Mouse (Mus musculus): ENCODE data around the gene Uchl3.

The Uchl3 gene

DNA sequence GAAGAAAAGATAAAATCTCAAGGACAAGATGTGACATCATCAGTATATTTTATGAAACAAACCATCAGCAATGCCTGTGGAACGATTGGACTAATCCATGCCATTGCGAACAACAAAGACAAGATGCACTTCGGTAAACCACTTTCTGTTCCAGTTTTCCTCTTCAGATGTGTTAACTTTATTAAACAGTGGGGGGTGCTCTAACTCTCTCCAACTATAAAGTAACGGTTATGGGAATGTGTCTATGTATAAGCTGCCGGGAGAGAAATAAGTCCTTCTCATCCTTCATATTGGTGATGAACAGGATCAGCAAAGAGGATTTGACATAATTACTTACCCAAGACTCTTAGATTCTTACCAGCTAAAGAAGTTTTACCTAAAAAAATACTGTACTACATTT, 12.8 kb downstream of the Uchl3 start:
- DNase-seq (ENCODE audit: low spot score in 2 of 2): no peak

DNA sequence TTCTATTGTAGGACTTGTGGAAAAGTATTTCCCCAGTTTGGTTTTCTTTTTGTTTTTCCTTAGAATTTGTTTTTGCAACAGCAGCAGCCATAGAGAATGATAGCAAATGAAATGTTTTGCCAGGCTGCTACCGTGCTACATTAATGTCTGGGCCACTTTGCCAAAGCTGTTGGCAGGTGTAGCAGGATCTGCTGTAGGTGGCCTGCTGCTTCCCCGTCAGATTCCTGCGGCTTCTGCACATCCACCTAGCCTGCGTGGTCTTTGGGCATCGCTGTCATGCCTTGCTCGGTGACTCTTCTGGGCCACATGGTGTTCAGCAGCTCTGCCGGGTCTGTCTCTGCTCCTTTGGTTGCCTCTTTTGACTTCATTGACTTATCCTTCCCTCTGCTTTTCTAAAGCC, 14.9 kb downstream of the Uchl3 start:
- DNase-seq (ENCODE audit: low spot score in 2 of 2): no peak

DNA sequence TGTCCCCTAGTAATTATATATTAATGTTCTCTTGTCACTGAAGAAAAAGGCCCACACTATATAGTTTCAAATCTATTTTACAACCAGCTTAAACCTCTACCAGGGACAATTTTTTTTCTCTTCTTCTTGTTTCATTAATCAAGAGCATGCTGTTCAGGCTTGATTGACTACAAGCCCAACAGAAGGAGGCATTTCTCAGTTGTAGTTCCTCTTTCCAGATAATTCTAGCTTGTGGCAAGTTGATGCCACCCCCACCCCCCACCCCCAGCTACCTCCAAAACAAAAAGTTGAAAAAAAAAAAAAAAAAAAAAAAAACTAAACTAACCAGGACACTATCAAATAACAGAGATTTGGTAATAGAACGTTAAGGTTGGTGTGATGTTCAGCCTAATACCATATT, 18.5 kb downstream of the Uchl3 start:
- DNase-seq (ENCODE audit: low spot score in 2 of 2): no peak

DNA sequence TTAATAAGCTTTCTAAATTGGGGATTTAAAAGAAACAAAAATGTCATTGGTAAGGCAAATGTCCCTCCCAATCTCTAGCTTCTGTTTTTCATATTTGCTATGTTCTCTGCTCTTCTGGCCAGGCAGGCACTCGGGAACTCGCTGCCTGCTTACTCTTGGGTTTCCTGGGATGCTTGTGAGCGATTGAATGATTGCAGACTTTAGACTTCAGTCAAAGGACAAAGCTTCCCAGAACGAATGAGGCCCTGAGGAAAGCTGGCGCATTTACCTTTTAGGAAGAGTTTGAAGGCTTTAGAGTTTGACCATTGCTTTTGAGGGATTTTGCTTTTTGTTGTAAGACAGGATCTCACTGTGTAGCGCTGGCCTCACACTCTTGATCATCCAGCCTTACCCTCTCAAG, 33.9 kb downstream of the Uchl3 start:
- no peak for DNase-seq (ENCODE audit: low spot score in 2 of 2)

DNA sequence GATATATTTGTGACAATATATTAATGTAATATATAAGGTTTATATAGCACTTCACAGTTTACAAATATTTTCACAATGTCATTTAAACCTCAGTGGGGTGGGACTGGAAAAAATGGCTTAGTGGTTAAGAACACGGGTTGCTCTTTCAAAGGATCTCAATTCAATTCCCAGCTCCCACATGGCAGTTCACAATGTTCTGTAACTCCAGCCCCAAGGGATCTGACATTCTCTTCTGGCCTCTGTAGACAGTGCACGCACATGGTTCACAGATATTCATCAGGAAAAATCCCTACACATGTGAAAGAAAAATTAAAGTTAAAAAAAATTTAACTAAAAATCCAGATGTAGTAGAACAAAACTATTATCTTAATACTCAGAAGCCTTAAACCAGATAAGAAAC, 34.6 kb downstream of the Uchl3 start:
- no peak for DNase-seq (ENCODE audit: low spot score in 2 of 2)

DNA sequence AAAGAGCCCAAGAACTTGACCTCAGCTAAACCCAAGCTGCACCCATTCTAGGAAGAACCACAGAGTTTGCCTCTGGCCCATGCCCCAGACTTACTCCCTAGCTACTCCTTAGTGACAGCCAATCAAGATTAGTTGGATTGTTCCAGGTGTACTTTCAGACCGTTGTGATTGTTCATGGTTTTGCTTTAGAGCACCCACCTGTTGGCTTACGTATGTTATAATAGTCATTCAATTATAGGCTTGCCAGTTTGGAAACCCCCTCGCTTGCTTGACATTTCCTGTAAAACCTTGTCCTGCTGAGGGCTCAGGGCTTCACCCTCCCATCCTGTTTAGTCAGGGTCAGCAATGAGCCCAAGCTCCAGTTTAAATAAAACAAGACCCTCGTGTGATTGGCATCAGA, 50.7 kb downstream of the Uchl3 start:
- no peak for DNase-seq (ENCODE audit: low spot score in 2 of 2)

DNA sequence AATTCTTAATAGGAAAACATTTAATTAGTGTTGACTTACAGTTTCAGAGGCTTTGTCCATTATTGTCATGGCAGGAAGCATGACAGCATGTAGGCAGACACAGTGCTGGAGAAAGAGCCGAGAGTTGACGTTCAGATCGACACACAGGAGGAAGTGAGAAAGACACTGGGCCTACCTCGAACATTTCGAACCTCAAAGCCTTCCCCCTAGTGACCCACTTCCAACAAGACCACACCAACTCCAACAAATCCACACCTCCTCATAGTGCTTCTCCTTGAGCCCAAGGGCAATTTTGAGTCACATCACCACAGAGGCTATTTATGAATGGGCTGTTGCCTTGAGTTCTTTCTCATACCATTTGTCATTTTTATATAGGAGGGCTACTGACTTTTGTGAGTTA, 53.3 kb downstream of the Uchl3 start:
- DNase-seq (ENCODE audit: low spot score in 2 of 2): no peak

DNA sequence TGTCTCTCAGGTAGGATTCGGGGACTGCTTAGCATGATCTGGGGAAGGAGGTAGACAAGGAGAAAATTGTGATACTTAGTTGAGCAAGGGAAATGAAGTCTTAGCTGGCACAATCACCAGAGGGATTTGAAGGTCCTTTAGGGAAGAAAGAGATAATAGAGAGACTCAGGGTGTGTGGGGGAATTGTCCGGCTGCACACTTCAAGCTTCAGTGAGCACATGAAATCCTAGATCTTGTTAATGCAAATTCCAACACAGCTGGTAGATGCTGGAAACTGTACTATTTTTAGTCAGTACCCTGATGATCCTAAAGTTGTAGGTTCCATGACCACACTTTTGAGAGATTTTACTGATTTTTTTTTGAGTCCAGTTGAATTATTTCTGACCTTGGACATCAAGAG, 60.6 kb downstream of the Uchl3 start:
- DNase-seq (ENCODE audit: low spot score in 2 of 2): no peak

DNA sequence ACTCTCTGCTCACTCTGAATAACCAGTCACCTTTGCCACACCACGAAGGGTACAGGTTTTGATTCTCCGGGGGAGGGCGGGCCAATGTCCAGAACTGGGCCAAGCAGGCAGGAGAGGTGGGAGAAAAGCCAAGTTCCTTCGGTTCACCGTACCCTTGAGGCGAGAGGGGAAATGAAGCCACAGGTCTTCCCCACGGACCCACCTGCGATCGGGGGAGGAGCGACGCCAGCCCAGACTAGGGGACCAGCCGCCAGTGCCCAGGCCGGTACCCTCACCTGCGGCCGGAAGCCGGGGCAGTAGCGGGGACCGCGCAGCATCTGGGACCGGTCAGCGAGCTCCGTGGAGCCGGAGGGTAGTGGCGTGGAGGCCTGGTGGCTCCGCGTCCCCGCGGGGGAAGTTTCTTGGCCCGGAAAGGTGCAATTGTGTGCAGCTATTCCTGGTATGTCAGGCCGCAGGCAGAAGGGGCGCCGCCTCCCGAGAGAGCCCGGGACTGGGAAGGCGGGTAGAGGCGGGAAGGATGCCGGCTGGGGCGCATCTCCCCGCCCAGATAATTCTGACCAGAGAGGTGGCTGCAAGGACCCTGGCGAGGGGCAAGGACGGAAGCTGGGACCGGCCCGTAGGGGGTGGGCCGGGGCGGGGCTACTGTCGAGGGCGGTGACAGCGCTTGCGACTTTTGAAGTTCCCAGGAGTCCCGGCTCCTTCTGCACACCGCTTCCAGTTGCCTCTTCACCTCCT, 75.6 kb downstream of the Uchl3 start, which contains the start of the genes Gm9922 and Lmo7:
Gene Gm9922, minus strand, starts transcription at position 578 of the 735 bp plus-strand sequence.
Gene Lmo7, plus strand, starts transcription at position 721 of the 735 bp plus-strand sequence.
- peak; percentile 77 for DNase-seq (ENCODE audit: low spot score in 2 of 2)

DNA sequence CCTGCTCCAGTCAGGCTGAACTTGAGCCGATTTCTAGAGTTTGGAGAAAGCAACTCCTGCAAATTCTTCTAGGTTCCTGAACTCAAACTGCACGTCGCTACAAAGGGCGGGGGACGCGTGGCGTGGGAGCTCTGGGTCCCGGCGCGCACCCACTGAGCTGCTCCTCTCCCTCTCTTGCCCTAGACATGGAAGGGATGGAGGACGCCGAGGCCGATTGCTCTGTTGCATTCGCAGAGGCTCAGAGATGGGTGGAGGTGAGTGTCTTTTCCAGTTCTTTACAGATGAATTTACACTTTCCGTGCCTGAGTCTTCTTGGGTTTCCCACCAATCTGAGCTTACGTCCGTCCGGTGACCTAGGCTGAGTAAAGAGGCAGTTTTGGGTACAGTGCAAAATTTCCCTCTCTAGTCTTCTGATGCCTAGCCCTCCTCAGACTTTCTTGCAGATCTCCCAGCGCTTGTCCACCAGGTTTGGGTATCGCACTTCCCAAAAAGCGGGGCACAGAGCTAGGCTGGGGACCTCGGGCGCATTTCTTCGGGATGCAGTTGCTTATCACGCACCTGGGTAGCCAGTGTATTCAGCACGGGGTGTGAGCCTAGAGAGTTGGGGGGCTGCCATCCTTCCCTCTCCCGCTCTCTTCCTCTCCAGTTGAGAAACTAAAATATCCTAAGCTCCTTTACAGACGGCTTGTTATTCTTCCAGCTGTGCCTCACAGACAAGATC, 76.4 kb downstream of the Uchl3 start:
- DNase-seq (ENCODE audit: low spot score in 2 of 2): no peak

DNA sequence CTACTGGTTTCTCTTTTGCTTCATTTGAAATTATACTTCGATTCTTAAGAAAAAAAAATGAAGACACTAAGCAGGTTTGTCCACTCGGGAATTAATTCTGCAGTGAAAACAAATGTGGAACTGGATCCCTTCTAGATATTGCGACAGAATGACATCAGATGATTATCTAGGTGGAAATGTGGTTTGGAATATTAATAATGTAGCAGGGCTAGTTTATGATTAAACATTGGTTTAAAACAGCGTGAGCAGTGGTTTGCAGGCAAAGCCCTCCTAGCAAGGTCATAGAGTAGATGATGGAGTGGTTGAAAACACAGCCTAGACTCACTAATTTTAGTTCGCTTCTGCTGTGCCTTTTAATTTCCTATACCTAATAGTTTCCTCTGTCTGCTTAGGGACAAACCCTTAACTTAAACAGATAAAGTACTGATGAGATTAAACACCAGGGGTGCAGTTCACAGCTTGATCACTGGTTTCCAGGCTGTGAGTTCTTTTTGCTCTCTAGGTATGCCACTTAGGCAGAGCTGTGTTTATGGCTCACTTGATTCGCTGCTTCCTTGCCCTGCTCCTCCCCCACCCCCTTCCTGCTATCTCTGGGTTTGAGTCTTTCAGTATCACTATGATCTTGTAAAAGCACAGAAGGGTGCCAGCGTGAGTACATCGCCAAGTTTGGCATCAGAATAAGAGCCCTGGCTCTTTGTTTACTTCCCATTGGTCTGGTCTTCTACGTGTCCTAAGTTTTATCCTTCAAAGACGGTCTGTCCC, 80.0 kb downstream of the Uchl3 start:
- no peak for DNase-seq (ENCODE audit: low spot score in 2 of 2)

DNA sequence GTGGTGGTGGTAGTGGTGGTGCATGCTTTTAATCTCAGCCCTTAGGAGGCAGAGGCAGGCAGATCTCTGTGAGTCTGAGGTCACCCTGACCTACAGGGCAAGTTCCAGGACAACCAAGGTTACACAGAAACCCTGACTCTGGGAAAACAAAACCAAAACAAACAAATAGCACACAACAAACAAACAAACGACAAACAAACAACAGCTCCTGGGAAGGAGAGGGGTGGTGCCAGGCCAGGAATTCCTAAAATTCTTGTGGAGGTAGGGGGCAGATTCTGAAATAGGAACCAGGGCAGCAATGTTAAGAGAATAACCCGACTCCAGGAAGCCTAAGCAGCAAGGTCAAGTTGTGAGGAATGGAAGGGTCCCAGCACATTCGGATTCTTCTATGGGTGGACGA, 83.7 kb downstream of the Uchl3 start:
- no peak for DNase-seq (ENCODE audit: low spot score in 2 of 2)
